Mouse (Mus musculus) hindbrain, embryonic 10.5 days (tissue): ENCODE measurements at regions not wholly inside any gene's neighbourhood (a gene's known extent, or its start where the extent isn't known, plus 50 kb on each side); places are given as distances from the start of the nearest gene placed in this dataset.

Experiments
- DNase-seq: peaks from one replicate; pipeline ENCODE4 v3.0.0-alpha.2; 2017; ENCODE audit warnings: low spot score
- H3K27ac ChIP-seq: fragments of 300-500 bp; sonication (generic); 2 replicates; pipeline ENCODE4 v1.5.1; 2016; ENCODE audit warnings: mild to moderate bottlenecking, moderate library complexity
- H3K27me3 ChIP-seq: fragments of 300-500 bp; sonication (generic); 2 replicates; pipeline ENCODE4 v1.6.1; 2016; ENCODE audit warnings: mild to moderate bottlenecking; ENCODE audit not compliant: poor library complexity, insufficient read depth, severe bottlenecking
- H3K36me3 ChIP-seq: fragments of 300-500 bp; sonication (generic); 2 replicates; pipeline ENCODE4 v1.6.1; 2016; ENCODE audit warnings: mild to moderate bottlenecking, moderate library complexity
- H3K4me1 ChIP-seq: fragments of 300-500 bp; sonication (generic); replicated peaks from 2 replicates; pipeline ENCODE4 v1.6.1; 2016; ENCODE audit warnings: mild to moderate bottlenecking
- H3K4me3 ChIP-seq: fragments of 300-500 bp; sonication (generic); 2 replicates; pipeline ENCODE4 v1.5.1; 2016; ENCODE audit warnings: mild to moderate bottlenecking, moderate library complexity
- H3K9me3 ChIP-seq: fragments of 300-500 bp; sonication (generic); 2 replicates; pipeline ENCODE4 v1.6.1; 2016; ENCODE audit warnings: mild to moderate bottlenecking, moderate library complexity
- WGBS: fragments of 180-500 bp; shearing (Covaris S2); methylation state at CpG from one replicate; pipeline ENCODE4 v1.1.7; 2016; 5-methylcytosine and 5-hydroxymethylcytosine counted together

DNA sequence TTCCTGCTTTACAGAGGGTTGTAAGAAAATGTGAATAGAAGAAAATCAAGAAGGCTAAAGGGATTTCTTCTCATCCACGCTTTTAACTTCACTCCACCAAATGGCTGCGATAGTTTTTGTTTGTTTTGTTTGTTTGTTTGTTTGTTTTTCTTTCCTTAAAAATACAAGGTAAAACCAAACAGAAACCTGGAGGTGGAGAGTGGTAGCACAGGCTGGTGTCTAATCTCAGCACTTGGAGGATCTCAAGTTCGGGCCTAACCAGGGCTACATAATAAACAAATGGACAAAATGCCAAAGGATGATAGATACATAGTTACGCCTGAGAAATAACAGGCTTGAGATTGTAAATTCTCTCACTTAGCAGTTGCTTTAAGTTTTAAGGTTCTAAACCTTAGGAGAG lies 50.8 kb upstream of the Mboat1 start:
- peak overlapping the region; percentile 70 for H3K27ac ChIP-seq

DNA sequence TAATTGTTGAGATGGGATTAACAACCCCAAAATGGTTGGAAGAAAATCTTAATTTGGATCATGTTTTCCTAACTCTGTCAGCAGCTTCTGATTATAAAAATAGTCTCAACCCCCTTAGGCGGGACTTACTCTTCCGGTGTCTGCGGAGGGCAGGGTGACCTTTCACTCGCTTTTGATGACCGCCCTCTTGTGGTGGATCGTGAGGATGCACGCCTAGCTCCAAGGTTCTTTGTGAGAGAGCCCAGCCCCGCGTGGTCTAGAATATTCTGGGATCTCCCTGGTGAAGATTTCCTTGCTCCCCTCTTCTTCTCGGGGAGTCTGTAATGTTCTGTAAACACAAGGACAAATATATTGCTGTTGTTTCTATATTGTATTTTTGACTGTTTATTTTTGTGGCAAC lies 51.3 kb upstream of the Mboat1 start:
- WGBS, result 2% methylated on average over 10 of the region's 10 CpGs
- Histone ChIP-seq H3K4me1 (peaks cover 7% of the 10 kb centered on the region), H3K9me3 (no peaks in the 10 kb centered on the region), H3K36me3 (no peaks in the 10 kb centered on the region), H3K27ac (peak overlapping the region; percentile 70), H3K4me3 (no peak overlapping the region), H3K27me3 (no peaks in the 10 kb centered on the region)
- DNase-seq, result peak; percentile 91

More for the DNA sequence above, 50.8 kb upstream of the Mboat1 start:
- Histone ChIP-seq H3K9me3 (no peaks in the 10 kb centered on the region), H3K4me1 (peaks cover 6% of the 10 kb centered on the region), H3K36me3 (no peaks in the 10 kb centered on the region), H3K4me3 (no peak overlapping the region), H3K27me3 (no peaks in the 10 kb centered on the region)
- 66% methylated on average over 4 of the region's 4 CpGs for WGBS
- DNase-seq, result no peak

DNA sequence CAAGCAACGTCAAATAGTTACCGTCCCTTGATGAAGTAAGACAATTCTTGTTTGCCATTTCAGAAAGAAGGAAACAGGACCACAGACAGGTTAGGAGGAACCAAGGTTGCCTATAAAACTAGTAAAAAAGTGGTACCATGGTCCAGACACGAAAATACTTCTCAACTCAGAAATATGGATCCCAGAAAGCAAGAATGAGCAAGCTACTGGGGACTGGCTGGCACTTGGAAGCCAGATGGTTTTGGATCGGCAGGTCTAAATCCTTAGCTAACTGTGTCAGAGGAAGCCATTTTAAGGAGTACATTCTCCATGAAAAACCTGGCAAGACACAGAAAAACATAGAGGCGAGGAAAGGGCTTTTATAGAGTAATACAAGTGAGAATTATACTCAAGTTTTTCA lies 51.9 kb upstream of the Mboat1 start:
- DNase-seq, result no peak
- Histone ChIP-seq H3K27ac (no peak overlapping the region), H3K9me3 (no peaks in the 10 kb centered on the region), H3K27me3 (no peaks in the 10 kb centered on the region), H3K4me1 (peaks cover 7% of the 10 kb centered on the region), H3K4me3 (no peak overlapping the region), H3K36me3 (no peaks in the 10 kb centered on the region)
- 87% methylated on average over 5 of the region's 5 CpGs for WGBS

DNA sequence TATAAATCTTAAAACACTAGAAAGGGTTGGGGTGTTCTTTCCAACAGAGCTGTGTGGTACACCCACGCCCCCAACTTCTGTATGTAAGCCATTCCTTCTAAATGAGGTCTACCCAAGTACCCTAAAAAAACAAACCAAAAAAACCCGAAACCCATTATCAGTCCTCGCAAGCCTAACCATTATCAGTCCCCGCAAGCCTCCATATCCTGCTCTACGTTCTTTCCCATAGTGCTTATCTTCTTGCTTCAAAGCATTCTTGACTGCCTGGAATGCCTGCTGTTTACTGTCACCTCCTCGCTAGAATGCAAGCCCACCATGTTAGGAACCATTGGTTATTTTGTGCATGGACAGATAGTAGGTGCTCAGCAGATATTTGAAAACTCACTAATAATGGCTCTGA lies 52.3 kb upstream of the Mboat1 start:
- H3K27me3 ChIP-seq, result no peaks in the 10 kb centered on the region
- H3K36me3 ChIP-seq, result no peaks in the 10 kb centered on the region
- H3K9me3 ChIP-seq, result no peaks in the 10 kb centered on the region
- no peak overlapping the region for H3K27ac ChIP-seq
- 85% methylated on average over 6 of the region's 6 CpGs for WGBS
- peaks cover 7% of the 10 kb centered on the region for H3K4me1 ChIP-seq
- DNase-seq, result no peak
- no peak overlapping the region for H3K4me3 ChIP-seq

DNA sequence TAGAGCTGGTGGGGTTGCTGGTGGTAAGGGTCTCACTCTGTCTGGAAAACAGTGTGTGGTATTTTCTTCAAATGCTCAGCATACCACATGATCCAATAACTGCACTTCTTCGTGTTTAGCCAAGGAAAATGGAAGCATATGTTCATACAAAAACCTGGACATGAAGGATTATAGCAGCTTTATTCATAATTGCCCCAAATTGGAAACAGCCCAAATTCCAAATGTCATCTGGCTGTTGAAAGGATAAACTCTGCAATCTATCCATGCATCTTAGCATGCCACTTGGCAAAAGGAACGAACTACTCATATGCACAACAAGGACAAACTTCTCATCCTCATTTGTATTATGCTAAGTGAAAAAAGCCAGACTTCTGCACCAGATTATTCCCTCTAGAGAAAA lies 53.5 kb upstream of the Mboat1 start:
- Histone ChIP-seq H3K36me3 (no peaks in the 10 kb centered on the region), H3K9me3 (no peaks in the 10 kb centered on the region), H3K4me1 (peaks cover 7% of the 10 kb centered on the region), H3K27ac (no peak overlapping the region), H3K4me3 (no peak overlapping the region), H3K27me3 (no peaks in the 10 kb centered on the region)
- WGBS, result 79% methylated on average over 2 of the region's 2 CpGs
- no peak for DNase-seq

DNA sequence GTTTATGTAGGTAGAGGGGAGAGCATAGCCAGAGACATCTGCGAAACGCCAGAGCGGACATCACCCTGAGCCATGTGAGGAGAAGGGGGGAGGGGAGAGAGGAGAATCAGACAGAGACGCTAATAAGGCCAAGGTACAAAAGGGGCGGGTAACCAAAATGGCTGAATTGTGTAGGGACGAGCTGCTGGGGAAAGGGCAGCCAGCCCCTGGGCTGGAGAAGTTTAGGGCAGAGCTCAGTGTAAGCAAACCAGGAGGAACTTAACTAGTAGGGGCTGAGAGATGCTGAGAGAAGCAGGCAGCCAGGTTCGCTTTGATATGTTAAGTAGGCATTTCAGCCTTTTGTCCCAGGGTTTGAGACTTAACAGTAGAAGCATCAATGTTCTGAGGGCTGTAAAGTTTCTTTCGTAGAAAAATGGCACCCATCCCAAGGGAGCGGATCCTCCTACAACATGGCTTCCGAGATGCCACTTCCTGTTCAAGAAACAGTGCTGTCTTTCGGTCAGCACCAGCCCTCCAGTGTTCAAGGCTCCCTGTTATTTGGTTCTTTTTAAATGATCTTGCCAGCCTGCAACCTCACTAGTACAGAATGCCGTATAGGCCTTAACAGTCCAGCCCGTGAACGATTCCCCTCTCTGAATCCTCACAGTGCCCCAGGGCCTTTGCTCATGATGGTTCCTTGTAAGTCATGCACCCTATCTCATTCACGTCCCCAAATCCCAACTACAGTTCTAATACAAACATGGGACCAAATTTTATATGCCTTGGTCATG lies 55.4 kb upstream of the Mboat1 start:
- Histone ChIP-seq H3K4me3 (no peak overlapping the region), H3K9me3 (no peaks in the 10 kb centered on the region), H3K27me3 (no peaks in the 10 kb centered on the region), H3K27ac (no peak overlapping the region), H3K4me1 (peaks cover 7% of the 10 kb centered on the region), H3K36me3 (no peaks in the 10 kb centered on the region)
- 68% methylated on average over 15 of the region's 15 CpGs for WGBS
- DNase-seq, result no peak

DNA sequence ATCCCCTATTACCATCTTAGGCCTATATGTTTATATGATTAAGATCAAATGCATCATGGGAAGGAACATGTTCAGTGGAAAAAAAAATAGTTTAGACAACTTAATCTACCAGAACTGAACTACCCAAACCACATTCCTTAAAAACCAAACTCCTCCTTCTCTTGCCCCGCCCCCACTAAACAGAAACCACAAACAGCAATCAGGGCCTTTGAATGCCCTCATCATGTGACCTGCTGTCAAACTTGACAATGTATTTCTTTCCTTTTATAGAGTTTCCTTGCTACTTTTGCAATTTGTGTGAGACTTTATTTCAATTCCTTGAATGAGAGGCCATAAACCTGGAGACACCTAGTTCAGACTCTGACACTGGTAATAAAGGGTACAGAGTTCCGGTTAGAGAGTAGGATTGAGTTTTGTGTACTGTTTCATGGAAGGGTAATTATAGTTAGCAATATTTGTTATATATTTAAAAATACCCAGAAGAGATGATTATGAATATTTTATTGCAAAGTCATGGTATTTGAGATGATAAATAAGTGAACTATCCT lies 61.7 kb upstream of the Mboat1 start:
- no peaks in the 10 kb centered on the region for H3K4me1 ChIP-seq
- no peaks in the 10 kb centered on the region for H3K27me3 ChIP-seq
- H3K9me3 ChIP-seq, result no peaks in the 10 kb centered on the region
- H3K4me3 ChIP-seq, result no peak overlapping the region
- no peaks in the 10 kb centered on the region for H3K36me3 ChIP-seq
- DNase-seq, result no peak
- H3K27ac ChIP-seq, result no peak overlapping the region
- 87% methylated on average over 2 of the region's 2 CpGs for WGBS

DNA sequence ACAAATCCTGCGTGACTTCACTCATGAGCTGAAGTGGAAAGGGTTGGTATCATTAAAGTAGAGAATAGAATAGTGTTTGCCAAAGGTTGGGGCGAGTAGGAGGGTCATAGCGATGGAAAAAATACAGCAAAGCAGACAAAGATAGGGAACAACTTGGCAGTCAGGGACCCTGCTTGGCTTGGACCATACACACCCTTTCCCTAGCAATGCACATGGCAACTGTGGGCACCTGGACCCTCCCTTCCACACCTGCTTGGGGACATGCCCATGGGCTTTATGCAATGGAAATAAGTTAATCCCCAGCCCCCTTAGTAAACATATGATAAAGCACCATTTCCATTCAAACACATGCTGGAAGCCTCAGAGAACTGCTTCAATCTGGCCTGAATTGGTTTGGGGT lies 62.2 kb upstream of the Mboat1 start:
- H3K4me1 ChIP-seq, result no peaks in the 10 kb centered on the region
- H3K9me3 ChIP-seq, result no peaks in the 10 kb centered on the region
- H3K27me3 ChIP-seq, result no peaks in the 10 kb centered on the region
- H3K4me3 ChIP-seq, result no peak overlapping the region
- no peak overlapping the region for H3K27ac ChIP-seq
- H3K36me3 ChIP-seq, result no peaks in the 10 kb centered on the region
- no peak for DNase-seq
- 90% methylated on average over 3 of the region's 3 CpGs for WGBS

DNA sequence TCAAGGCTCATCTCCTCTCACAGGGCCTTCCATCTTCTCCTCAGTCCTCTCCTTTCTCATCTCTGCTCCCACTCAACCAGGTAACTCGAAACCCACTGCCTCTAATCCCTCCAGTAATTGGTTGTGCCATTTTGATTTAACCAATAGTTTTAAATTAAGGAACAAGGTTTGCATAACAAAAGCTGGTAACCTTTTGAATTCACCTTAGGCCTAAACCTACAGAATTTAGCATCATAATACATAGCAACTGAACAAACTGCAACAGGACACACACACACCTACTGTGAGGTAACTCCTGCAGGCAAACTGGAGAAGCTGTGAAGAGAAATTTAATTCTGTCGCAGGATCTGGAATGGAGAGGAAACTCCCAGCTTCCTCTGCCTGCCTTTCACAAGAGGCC lies 66.9 kb upstream of the Mboat1 start:
- 65% methylated on average over 2 of the region's 2 CpGs for WGBS
- Histone ChIP-seq H3K9me3 (no peaks in the 10 kb centered on the region), H3K4me3 (no peak overlapping the region), H3K4me1 (0 out of 2 replicates have a peak, but pooled peaks cover 3% of the 10 kb centered on the region), H3K36me3 (no peaks in the 10 kb centered on the region), H3K27ac (no peak overlapping the region), H3K27me3 (no peaks in the 10 kb centered on the region)
- no peak for DNase-seq

DNA sequence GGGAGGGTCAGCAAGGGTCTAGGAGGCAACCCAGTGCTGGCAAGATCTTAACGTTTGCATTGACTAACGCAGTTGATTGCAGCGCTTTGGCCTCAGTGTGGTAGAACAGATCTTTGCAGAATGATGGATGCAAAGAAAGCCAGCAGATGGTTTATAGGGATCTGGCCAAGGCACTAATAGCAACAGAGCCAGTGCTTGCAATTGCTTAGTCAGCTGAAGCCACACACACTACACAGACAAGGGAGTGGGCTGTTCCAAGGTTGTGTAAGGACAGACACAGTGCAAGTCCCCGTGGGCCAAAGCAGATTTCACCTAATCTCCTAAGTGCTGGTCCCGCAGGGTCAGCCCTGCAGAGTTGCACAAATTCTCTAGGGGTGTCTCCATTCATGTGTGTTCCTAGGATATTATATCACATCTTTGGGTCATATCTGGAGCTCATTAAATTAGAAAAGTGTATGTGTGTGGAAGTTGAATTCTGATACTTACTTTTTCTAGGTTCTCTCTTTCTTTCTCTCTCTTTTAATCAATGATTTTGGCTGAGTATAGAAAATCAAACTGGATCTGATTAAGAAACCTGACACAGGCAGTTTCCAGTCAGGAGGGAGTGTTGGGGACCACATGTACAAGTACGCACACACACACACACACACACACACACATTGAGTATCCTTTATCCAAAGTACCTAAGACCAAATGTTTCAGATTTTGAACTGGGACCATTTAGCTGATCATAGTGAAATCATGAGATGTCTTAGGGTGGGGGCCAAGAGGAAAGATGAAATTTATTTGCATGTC lies 68.5 kb upstream of the Mboat1 start:
- no peak for DNase-seq
- no peaks in the 10 kb centered on the region for H3K9me3 ChIP-seq
- H3K4me3 ChIP-seq, result no peak overlapping the region
- H3K4me1 ChIP-seq, result 0 out of 2 replicates have a peak, but pooled peaks cover 3% of the 10 kb centered on the region
- WGBS, result 79% methylated on average over 6 of the region's 6 CpGs
- H3K27me3 ChIP-seq, result no peaks in the 10 kb centered on the region
- no peaks in the 10 kb centered on the region for H3K36me3 ChIP-seq
- H3K27ac ChIP-seq, result no peak overlapping the region

DNA sequence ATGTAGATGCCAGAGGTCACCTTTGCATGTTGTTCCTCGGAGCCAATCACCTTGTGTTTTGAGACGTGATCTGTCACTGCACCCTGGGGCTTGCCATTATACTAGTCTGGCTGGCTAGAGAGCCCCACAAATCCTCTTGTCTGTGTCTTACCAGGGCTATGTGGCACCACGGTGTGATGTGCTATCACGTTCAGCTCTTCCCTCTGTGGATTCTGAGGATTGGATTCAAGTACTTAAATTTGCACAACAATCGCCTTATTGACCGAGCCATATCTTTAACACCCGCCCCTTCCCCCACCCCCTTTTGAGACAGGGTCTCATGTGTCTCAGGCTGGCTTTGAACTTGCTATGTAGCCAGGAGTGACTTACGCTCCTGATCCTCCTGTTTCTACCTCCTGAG lies 70.8 kb upstream of the Mboat1 start:
- no peak for DNase-seq

DNA sequence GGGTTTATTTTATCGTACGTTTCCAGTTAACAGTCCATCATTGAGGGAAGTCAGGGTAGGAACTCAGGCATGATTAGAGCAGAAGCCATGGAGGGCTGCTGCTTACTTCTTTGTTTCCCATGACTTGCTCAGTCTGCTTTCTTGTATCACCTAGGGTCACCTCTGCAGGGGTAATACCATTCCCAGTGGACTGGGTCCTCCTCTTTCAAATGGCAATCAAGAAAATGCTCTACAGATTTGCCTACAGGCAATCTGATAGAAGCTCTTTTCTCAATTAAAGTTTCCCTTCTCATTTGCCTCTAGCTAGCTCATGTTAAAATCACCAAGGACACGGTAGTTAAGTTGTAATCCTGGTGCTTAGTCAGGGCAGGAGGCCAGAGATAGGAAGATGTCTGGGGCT lies 72.5 kb upstream of the Mboat1 start:
- H3K27me3 ChIP-seq, result no peaks in the 10 kb centered on the region
- DNase-seq, result no peak
- 88% methylated on average over 3 of the region's 3 CpGs for WGBS

More for the DNA sequence above, 70.8 kb upstream of the Mboat1 start:
- no peaks in the 10 kb centered on the region for H3K36me3 ChIP-seq
- no peak overlapping the region for H3K27ac ChIP-seq
- H3K4me3 ChIP-seq, result no peak overlapping the region
- H3K9me3 ChIP-seq, result no peaks in the 10 kb centered on the region
- WGBS, result 56% methylated on average over 8 of the region's 8 CpGs
- H3K4me1 ChIP-seq, result 0 out of 2 replicates have a peak, but pooled peaks cover 3% of the 10 kb centered on the region
- H3K27me3 ChIP-seq, result no peaks in the 10 kb centered on the region

DNA sequence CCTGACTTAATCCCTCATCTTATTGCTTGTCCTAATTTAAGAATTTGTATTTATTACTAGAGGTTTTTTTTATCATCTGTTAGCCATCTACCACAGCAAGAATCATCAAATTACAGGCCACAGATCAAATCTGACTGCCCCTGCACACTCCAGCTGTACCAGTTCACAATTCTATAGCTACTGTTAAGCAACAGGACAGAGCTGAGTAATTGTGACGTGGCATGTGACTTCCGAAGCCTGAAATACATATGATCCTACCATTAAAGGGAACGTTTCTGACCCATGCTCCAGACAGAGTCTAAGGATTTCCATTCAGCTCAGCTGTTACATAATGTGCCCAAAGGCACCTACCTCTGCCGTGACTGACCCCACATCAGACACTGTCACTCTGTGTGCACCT lies 74.0 kb upstream of the Mboat1 start:
- WGBS, result 86% methylated on average over 4 of the region's 4 CpGs
- no peak overlapping the region for H3K4me3 ChIP-seq
- H3K36me3 ChIP-seq, result no peaks in the 10 kb centered on the region
- no peak for DNase-seq
- H3K27ac ChIP-seq, result no peak overlapping the region
- H3K9me3 ChIP-seq, result no peaks in the 10 kb centered on the region
- 0 out of 2 replicates have a peak, but pooled peaks cover 3% of the 10 kb centered on the region for H3K4me1 ChIP-seq
- H3K27me3 ChIP-seq, result no peaks in the 10 kb centered on the region

More for the DNA sequence above, 72.5 kb upstream of the Mboat1 start:
- Histone ChIP-seq H3K27ac (no peak overlapping the region), H3K36me3 (no peaks in the 10 kb centered on the region), H3K9me3 (no peaks in the 10 kb centered on the region), H3K4me3 (no peak overlapping the region), H3K4me1 (0 out of 2 replicates have a peak, but pooled peaks cover 3% of the 10 kb centered on the region)
